Mouse (Mus musculus) hindbrain, embryonic 14.5 days (tissue): ENCODE data around the gene Fthl17f. TPM values are rescaled to one million over a fixed set of nuclear protein-coding genes. Genes with fewer than 3 reads are reported as not detected.
"Not testable (repeated sequence)": the region's sequence is repeated elsewhere in the genome, so short reads cannot be mapped to it uniquely, and the experiment has no call there.

Source experiments
- ATAC-seq: fragments of 200-750 bp; cut with Nextera tagmentation; 2 replicates; pipeline ENCODE4 v1.8.0; 2017; ENCODE audit warnings: moderate number of reproducible peaks, mild to moderate bottlenecking, moderate TSS enrichment, moderate library complexity; ENCODE audit not compliant: low FRiP score
- DNase-seq: peaks from one replicate; pipeline ENCODE4 v3.0.0-alpha.2; 2015; ENCODE audit warnings: low spot score
- H3K27ac ChIP-seq: fragments of 300-500 bp; sonication (generic); 2 replicates; pipeline ENCODE4 v1.5.1; 2014; ENCODE audit warnings: mild to moderate bottlenecking, moderate library complexity
- H3K27me3 ChIP-seq: fragments of 300-500 bp; sonication (generic); 2 replicates; pipeline ENCODE4 v1.6.1; 2014; ENCODE audit warnings: mild to moderate bottlenecking, low read length, mixed read lengths; ENCODE audit not compliant: control insufficient read depth, insufficient read depth
- H3K36me3 ChIP-seq: fragments of 300-500 bp; sonication (generic); replicated peaks from 2 replicates; pipeline ENCODE4 v1.6.1; 2014; ENCODE audit not compliant: control insufficient read depth, insufficient read depth
- H3K4me1 ChIP-seq: fragments of 300-500 bp; sonication (generic); replicated peaks from 2 replicates; pipeline ENCODE4 v1.6.1; 2014; ENCODE audit warnings: antibody characterized with exemption, low read length, mixed read lengths; ENCODE audit not compliant: control insufficient read depth, insufficient read depth
- H3K4me2 ChIP-seq: fragments of 300-500 bp; sonication (generic); replicated peaks from 2 replicates; pipeline ENCODE4 v1.6.1; 2014; ENCODE audit warnings: mild to moderate bottlenecking, moderate library complexity
- H3K4me3 ChIP-seq: fragments of 300-500 bp; sonication (generic); replicated peaks from 2 replicates; pipeline ENCODE4 v1.5.1; 2014; ENCODE audit warnings: mild to moderate bottlenecking, low read length
- H3K9ac ChIP-seq: fragments of 300-500 bp; sonication (generic); 2 replicates; pipeline ENCODE4 v1.6.1; 2014
- H3K9me3 ChIP-seq: fragments of 300-500 bp; sonication (generic); 2 replicates; pipeline ENCODE4 v1.6.1; 2016; ENCODE audit warnings: low read length; ENCODE audit not compliant: control insufficient read depth
- WGBS: fragments of 180-500 bp; shearing (Covaris S2); extraction: QIAGEN DNeasy Blood & Tissue Kit; methylation state at CpG from one replicate; pipeline ENCODE4 v1.1.7; 2014; 5-methylcytosine and 5-hydroxymethylcytosine counted together
- polyA plus RNA-seq: library from polyadenylated mRNA; unstranded; fragments of >200 nt; fragmentation: Nextera tagmentation; extraction: Ambion mirVana; gene quantifications from 2 replicates; pipeline ENCODE4 v1.2.1, GENCODE M21; 2014

Gene Fthl17f
- not detected in 2 replicates for polyA plus RNA-seq

DNA sequence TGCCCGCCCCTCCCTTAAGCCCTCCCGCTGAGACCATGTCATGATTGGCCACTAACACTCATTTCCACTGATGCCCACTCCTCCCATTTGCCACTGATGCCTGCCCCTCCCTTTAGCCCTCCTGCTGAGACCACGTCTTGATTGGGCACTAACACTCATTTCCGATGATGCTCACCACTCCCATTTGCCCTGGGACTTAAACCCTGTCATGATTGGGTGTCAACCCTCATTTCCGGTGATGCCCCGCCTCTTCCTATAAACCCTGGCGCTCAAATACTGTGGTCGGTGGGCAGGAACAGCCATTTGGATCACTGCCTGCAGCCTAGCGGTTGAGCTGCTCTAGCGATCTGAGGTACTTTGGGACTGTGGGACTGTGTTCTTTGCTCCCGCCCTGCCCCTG, at the start of gene Fthl17f:
Gene Fthl17f (plus strand): TSS at position 301 of the 400 bp plus-strand sequence.
- not testable (repeated sequence) for H3K27me3 ChIP-seq, H3K9me3 ChIP-seq, H3K36me3 ChIP-seq, DNase-seq, H3K4me1 ChIP-seq, H3K4me3 ChIP-seq, H3K27ac ChIP-seq, H3K4me2 ChIP-seq, ATAC-seq, H3K9ac ChIP-seq
- 88% methylated on average over 11 of the region's 11 CpGs for WGBS

GRCm38 (mm10) chrX:9016079-9016478, 46.7 kb upstream of the Fthl17f start:
- Histone ChIP-seq H3K27me3 (no peaks in the 10 kb centered on the region), H3K4me3 (no peak overlapping the region), H3K27ac (no peak overlapping the region), H3K4me1 (no peaks in the 10 kb centered on the region), H3K36me3 (no peaks in the 10 kb centered on the region), H3K9ac (no peak overlapping the region), H3K9me3 (no peaks in the 10 kb centered on the region), H3K4me2 (no peak overlapping the region)
- DNase-seq (no peak), ATAC-seq (0 out of 2 replicates have a peak, but pooled peaks have one; percentile 27)
- WGBS: 36% methylated on average over 1 of the region's 1 CpGs

DNA sequence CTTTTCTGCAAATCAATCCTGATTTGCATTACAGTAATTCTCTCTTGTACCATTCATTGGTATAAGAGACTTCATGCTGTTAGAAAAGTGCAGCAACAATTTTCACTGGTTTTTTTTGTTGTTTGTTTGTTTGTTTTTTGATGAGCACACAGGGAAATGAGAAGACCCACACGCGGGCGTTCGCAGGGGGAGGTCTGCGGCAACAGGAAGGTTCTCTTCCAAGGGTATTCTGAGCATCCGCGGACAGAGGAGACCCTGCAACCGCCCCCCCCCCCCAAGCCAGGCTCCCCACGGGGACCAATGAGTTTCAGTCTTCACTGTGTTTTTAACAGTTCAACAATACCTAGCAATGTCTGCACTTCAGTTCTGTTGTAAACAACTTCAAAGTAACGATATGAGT, 43.3 kb upstream of the Fthl17f start:
- WGBS: 62% methylated on average over 10 of the region's 10 CpGs
- ATAC-seq (no peak), DNase-seq (no peak)
- Histone ChIP-seq H3K4me2 (no peak overlapping the region), H3K9ac (no peak overlapping the region), H3K4me1 (no peaks in the 10 kb centered on the region), H3K36me3 (no peaks in the 10 kb centered on the region), H3K27ac (no peak overlapping the region), H3K4me3 (no peak overlapping the region), H3K9me3 (no peaks in the 10 kb centered on the region), H3K27me3 (no peaks in the 10 kb centered on the region)

GRCm38 (mm10) chrX:9033193-9033592, 29.6 kb upstream of the Fthl17f start, which contains the start of gene Fthl17e:
TSS of gene Fthl17e (plus strand) at chrX:9033493.
- H3K9ac ChIP-seq, H3K4me1 ChIP-seq, DNase-seq, H3K27me3 ChIP-seq, ATAC-seq, H3K27ac ChIP-seq, H3K36me3 ChIP-seq, H3K4me2 ChIP-seq, H3K9me3 ChIP-seq, H3K4me3 ChIP-seq: not testable (repeated sequence)
- 100% methylated on average over 1 of the region's 10 CpGs for WGBS

- not testable (repeated sequence) for H3K4me3 ChIP-seq, H3K9ac ChIP-seq, H3K4me1 ChIP-seq, H3K4me2 ChIP-seq, H3K36me3 ChIP-seq, H3K27ac ChIP-seq, H3K27me3 ChIP-seq, DNase-seq, ATAC-seq, H3K9me3 ChIP-seq
- WGBS: 30% methylated on average over 3 of the region's 4 CpGs
Observed at GRCm38 (mm10) chrX:9041611-9042010, 21.2 kb upstream of the Fthl17f start.

DNA sequence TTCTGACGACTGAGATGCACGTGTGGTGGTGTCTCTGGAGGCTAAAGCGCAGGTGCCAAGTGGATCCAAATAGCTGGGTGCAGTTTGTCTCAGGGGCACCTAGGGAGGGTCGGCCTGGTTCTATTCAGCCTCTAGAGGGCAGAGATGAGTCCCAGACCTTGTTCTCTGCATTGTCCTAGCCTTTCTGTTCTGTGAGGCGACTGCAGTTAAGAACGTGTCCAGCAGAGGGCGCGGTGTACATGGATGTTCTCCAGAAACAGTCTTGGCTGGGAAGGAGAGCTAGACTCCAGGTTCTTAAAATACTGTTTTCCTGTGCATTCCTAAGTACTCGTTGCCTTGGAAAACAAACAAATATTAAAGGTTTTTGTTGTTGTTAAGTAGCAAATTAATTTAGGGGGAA, 1.9 kb upstream of the Fthl17f start:
- H3K4me2 ChIP-seq, H3K36me3 ChIP-seq, H3K9ac ChIP-seq, H3K27me3 ChIP-seq, H3K4me3 ChIP-seq, DNase-seq, H3K27ac ChIP-seq, ATAC-seq, H3K4me1 ChIP-seq, H3K9me3 ChIP-seq: not testable (repeated sequence)
- 36% methylated on average over 7 of the region's 9 CpGs for WGBS

- H3K9me3 ChIP-seq: 0 out of 2 replicates have a peak, but pooled peaks cover 5% of the 10 kb centered on the region
- no peaks in the 10 kb centered on the region for H3K36me3 ChIP-seq
- no peak overlapping the region for H3K4me3 ChIP-seq
- WGBS: 89% methylated on average over 4 of the region's 4 CpGs
- H3K4me2 ChIP-seq: no peak overlapping the region
- H3K9ac ChIP-seq: no peak overlapping the region
- H3K27me3 ChIP-seq: no peaks in the 10 kb centered on the region
- no peak overlapping the region for H3K27ac ChIP-seq
- H3K4me1 ChIP-seq: no peaks in the 10 kb centered on the region
- DNase-seq (no peak), ATAC-seq (no peak)
Observed at GRCm38 (mm10) chrX:9062101-9062500, 714 bp upstream of the Fthl17f start.

GRCm38 (mm10) chrX:9077699-9078098, 14.9 kb downstream of the Fthl17f start:
- not testable (repeated sequence) for H3K27ac ChIP-seq, DNase-seq, H3K27me3 ChIP-seq, H3K9ac ChIP-seq, H3K36me3 ChIP-seq, H3K4me3 ChIP-seq, H3K4me2 ChIP-seq, H3K9me3 ChIP-seq, H3K4me1 ChIP-seq
- peak; percentile 68; the same call in 1 of the 2 replicates for ATAC-seq
- 12% methylated on average over 7 of the region's 10 CpGs for WGBS

DNA sequence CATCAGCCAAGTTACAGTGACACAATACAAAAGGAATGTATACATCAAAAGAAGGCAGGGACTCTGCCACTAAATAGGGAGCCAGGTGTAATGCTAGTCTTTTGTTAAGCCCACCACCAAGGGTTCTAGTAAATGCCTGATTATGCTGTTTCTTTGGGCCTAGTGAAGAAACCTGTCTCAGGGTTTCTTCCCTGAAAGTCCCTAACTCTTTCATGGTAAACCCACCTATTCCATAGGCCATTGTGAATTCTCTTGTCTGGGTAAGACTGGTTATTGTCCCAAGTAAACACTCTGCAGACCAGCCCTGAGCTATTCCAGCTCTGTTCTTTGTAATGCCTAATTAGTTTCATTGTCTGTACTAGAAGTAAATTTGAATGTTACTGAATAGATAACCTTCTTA, 32.3 kb downstream of the Fthl17f start:
- not testable (repeated sequence) for DNase-seq, H3K4me3 ChIP-seq, H3K4me2 ChIP-seq, H3K9ac ChIP-seq, H3K27ac ChIP-seq, ATAC-seq, H3K36me3 ChIP-seq, H3K9me3 ChIP-seq, H3K4me1 ChIP-seq, H3K27me3 ChIP-seq

- H3K4me1 ChIP-seq: no peaks in the 10 kb centered on the region
- H3K27me3 ChIP-seq: no peaks in the 10 kb centered on the region
- no peak within 1 kb of the TSS for H3K27ac ChIP-seq
- H3K4me3 ChIP-seq: no peak within 1 kb of the TSS
- no peak within 1 kb of the TSS for H3K9ac ChIP-seq
- DNase-seq: no peak
- H3K4me2 ChIP-seq: no peak within 1 kb of the TSS
- no peaks in the 10 kb centered on the region for H3K36me3 ChIP-seq
- 78% methylated on average over 6 of the region's 6 CpGs for WGBS
- no peak for ATAC-seq
- no peaks in the 10 kb centered on the region for H3K9me3 ChIP-seq
Observed at GRCm38 (mm10) chrX:9104262-9104661, 41.4 kb downstream of the Fthl17f start, which contains the start of gene 4930402K13Rik. TSS of gene 4930402K13Rik (plus strand) at chrX:9104562.
